Mouse (Mus musculus) kidney, postnatal 0 days (tissue): ENCODE data around the gene Scnn1a. TPM values are rescaled to one million over a fixed set of nuclear protein-coding genes. Genes with fewer than 3 reads are reported as not detected.

Source experiments
- ATAC-seq: fragments of 200-750 bp; cut with Nextera tagmentation; replicated peaks from 2 replicates; pipeline ENCODE4 v1.8.0; 2017; ENCODE audit warnings: low read depth, moderate number of reproducible peaks, moderate TSS enrichment, moderate library complexity; ENCODE audit not compliant: low FRiP score
- DNase-seq: peaks from one replicate; pipeline ENCODE4 v3.0.0-alpha.2; 2016; ENCODE audit warnings: low spot score
- H3K27ac ChIP-seq: fragments of 300-500 bp; sonication (generic); 2 replicates; pipeline ENCODE4 v1.5.1; 2014; ENCODE audit warnings: mild to moderate bottlenecking
- H3K27me3 ChIP-seq: fragments of 300-500 bp; sonication (generic); 2 replicates; pipeline ENCODE4 v1.6.1; 2014; ENCODE audit warnings: low read length, mixed read lengths; ENCODE audit not compliant: insufficient read depth
- H3K36me3 ChIP-seq: fragments of 300-500 bp; sonication (generic); 2 replicates; pipeline ENCODE4 v1.6.1; 2014; ENCODE audit warnings: low read length, mixed read lengths; ENCODE audit not compliant: insufficient read depth
- H3K4me1 ChIP-seq: fragments of 300-500 bp; sonication (generic); replicated peaks from 2 replicates; pipeline ENCODE4 v1.6.1; 2014; ENCODE audit warnings: antibody characterized with exemption, low read length, mixed read lengths; ENCODE audit not compliant: insufficient read depth
- H3K4me2 ChIP-seq: fragments of 300-500 bp; sonication (generic); 2 replicates; pipeline ENCODE4 v1.6.1; 2014; ENCODE audit warnings: mild to moderate bottlenecking, low read length, moderate library complexity, mixed read lengths
- H3K4me3 ChIP-seq: fragments of 300-500 bp; sonication (generic); replicated peaks from 2 replicates; pipeline ENCODE4 v1.5.1; 2014; ENCODE audit warnings: low read depth, low read length
- H3K9ac ChIP-seq: fragments of 300-500 bp; sonication (generic); 2 replicates; pipeline ENCODE4 v1.6.1; 2014; ENCODE audit warnings: low read depth, low read length
- H3K9me3 ChIP-seq: fragments of 300-500 bp; sonication (generic); replicated peaks from 2 replicates; pipeline ENCODE4 v1.6.1; 2016; ENCODE audit warnings: low read length, inconsistent platforms, mixed read lengths
- CTCF ChIP-seq: IDR thresholded peaks from 2 replicates; pipeline ENCODE4 v1.5.1; 2016; ENCODE audit warnings: antibody characterized with exemption, low read depth, mild to moderate bottlenecking, moderate library complexity
- WGBS: fragments of 180-500 bp; shearing (Covaris S2); extraction: QIAGEN DNeasy Blood & Tissue Kit; methylation state at CpG from one replicate; pipeline ENCODE4 v1.1.7; 2014; 5-methylcytosine and 5-hydroxymethylcytosine counted together
- polyA plus RNA-seq: library from polyadenylated mRNA; unstranded; fragments of >200 nt; fragmentation: Nextera tagmentation; extraction: Ambion mirVana; gene quantifications from 2 replicates; pipeline ENCODE4 v1.2.1, GENCODE M21; 2015

Scnn1a gene
- polyA plus RNA-seq, 1 experiment from 2014 or later: 19.9 TPM

DNA sequence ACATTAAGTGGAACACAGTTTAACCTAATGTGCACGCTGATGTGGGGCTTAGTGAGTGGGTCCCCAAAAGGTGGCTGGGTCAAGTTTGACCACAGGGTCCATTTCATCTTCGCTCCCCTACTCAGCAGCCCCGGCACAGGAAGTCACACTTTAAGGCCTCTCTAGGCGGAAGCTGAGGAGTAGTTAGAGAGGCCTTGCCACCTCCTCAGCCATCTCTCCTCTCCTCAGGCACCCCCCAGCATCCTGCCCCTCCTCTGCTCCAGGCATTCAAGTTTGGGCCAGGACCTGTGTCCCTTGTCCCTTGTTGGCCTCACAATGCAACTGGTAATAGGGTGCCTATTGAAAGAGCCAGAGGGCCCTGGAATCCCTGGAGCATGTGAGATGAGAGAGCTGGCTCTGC lies 33.2 kb downstream of the Scnn1a start:
- Histone ChIP-seq H3K27ac (peak overlapping the region; percentile 73), H3K9ac (0 out of 2 replicates have a peak overlapping the region, but pooled peaks have one; percentile 23), H3K4me1 (peaks cover 47% of the 10 kb centered on the region), H3K9me3 (no peaks in the 10 kb centered on the region), H3K4me3 (no peak overlapping the region), H3K36me3 (peaks cover 13% of the 10 kb centered on the region), H3K27me3 (no peaks in the 10 kb centered on the region), H3K4me2 (peak overlapping the region; percentile 49)
- DNase-seq: no peak
- no peak for TF ChIP-seq CTCF
- ATAC-seq: no peak
- WGBS: 50% methylated on average over 4 of the region's 4 CpGs

DNA sequence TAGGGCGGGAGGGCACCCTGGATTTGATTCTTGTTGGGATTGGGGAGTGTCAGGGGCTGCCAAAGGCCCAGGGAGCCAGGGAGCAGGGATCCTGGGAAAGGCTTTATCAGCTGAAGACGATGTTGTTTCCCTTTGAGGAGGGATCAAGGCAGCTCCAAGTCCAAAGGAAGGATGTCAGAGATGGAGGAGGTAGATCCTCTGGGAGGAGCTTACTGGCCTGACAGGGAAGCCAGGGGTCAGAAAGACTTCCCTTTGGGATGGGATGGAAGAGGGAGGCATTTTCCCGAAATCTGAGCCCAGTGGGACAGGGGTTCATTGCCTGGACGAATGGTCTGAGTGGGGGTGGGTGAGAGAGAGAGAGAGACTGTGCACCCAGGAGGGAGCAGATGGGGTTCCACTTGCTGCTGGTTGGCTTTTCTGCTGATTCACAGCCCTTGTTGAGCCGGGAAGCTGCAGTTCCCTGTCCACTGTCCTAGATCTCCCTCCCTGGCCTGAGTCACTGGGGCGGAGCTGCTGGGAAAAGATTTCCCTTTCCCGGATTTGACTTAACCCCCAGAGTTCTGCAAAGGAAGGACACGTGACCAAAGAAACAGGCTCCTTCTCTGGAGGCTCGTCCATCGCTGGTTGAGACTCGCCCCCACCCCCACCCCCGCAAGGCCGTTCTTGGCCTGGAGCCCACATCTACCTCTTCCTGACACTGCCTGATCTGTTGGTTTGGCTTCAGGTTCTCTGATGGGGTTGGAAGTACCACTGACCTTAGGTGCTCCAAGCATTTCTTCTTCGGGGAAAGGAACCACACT lies 34.1 kb downstream of the Scnn1a start:
- TF ChIP-seq CTCF: no peak
- WGBS: 7% methylated on average over 14 of the region's 14 CpGs
- Histone ChIP-seq H3K36me3 (peaks cover 21% of the 10 kb centered on the region), H3K4me1 (peaks cover 43% of the 10 kb centered on the region), H3K4me2 (peak overlapping the region; percentile 49), H3K9me3 (no peaks in the 10 kb centered on the region), H3K4me3 (no peak overlapping the region), H3K9ac (0 out of 2 replicates have a peak overlapping the region, but pooled peaks have one; percentile 23), H3K27me3 (no peaks in the 10 kb centered on the region), H3K27ac (peak overlapping the region; percentile 73)
- DNase-seq (peak; percentile 90), ATAC-seq (peak; percentile 60)

DNA sequence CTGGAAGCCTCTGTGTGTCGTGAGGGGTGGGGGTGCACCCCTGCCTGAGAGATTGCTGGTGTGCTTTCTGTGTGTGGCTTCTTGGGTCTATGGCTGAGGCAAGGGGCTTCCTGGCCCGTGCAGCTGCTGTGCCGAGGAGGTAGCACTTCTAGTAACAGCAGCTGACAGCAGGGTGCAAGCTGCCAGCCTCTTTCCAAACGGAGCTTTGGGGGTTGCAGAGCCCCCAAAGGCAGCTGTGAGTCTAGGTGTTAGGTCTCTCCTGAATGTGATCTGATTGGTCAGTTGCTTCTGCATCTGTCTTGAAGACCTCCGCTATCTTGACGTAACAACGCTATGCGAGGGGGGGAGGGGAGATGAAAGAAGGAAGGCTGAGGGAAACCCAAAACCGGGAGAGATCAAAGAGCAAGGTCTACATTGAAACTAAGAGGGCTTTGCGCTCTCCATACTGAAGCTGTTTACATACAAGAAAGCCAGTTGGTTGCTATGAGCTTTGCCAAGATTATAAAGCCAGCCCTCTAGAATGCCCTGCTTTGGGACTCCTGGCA lies 34.8 kb downstream of the Scnn1a start:
- Histone ChIP-seq H3K4me3 (no peak overlapping the region), H3K4me2 (peak overlapping the region; percentile 49), H3K27ac (peak overlapping the region; percentile 73), H3K36me3 (peaks cover 21% of the 10 kb centered on the region), H3K9ac (no peak overlapping the region), H3K4me1 (peaks cover 43% of the 10 kb centered on the region), H3K27me3 (no peaks in the 10 kb centered on the region), H3K9me3 (no peaks in the 10 kb centered on the region)
- DNase-seq (peak; percentile 51), ATAC-seq (no peak)
- WGBS: 10% methylated on average over 10 of the region's 10 CpGs
- TF ChIP-seq CTCF: no peak

DNA sequence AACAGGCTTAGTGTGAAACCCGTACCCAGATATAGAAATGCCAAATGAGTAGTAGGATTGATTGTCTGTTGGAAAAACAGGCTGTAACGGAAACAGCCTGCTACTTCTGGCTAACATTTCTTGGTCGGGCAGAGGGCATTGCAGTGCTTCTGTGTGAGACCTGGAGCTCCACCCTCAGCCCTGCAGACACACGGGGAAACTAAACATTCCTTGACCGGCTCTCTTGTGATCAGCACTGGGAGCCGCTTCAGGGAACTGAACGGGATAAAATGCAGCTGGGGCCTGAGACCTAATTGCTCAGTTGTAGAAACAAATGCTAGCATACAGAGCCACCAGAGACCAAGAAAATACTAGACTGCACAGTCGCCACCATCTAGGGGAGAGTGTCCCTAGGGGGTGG lies 35.8 kb downstream of the Scnn1a start:
- peaks cover 38% of the 10 kb centered on the region for H3K4me1 ChIP-seq
- H3K4me2 ChIP-seq: peak overlapping the region; percentile 10; the same call in 1 of the 2 replicates
- 0 out of 2 replicates have a peak overlapping the region, but pooled peaks have one; percentile 19 for H3K27ac ChIP-seq
- no peak overlapping the region for H3K9ac ChIP-seq
- H3K4me3 ChIP-seq: no peak overlapping the region
- no peak for TF ChIP-seq CTCF
- WGBS: 22% methylated on average over 8 of the region's 8 CpGs
- DNase-seq: peak; percentile 67
- no peaks in the 10 kb centered on the region for H3K9me3 ChIP-seq
- H3K36me3 ChIP-seq: peaks cover 25% of the 10 kb centered on the region
- no peaks in the 10 kb centered on the region for H3K27me3 ChIP-seq
- ATAC-seq: no peak

DNA sequence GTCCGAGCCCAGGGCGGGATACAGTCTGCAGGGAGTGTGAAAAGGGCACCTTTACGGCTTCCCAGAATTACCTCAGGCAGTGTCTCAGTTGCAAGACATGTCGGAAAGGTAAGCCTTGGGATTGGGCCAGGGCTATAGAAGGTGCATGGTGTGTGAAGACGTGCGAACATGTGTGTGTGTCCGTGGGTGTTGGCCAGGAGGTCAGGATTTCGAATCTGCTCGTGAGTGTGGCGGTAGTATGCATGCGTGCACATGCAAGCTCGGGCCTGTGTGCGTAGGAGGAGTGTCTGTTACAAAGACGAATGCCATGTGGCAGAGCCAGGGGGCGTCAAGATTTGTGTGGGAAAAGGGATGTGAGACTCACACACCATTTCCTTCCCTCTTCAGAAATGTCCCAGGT lies 36.9 kb downstream of the Scnn1a start:
- WGBS: 68% methylated on average over 15 of the region's 15 CpGs
- DNase-seq (no peak), ATAC-seq (no peak)
- TF ChIP-seq CTCF: no peak
- no peaks in the 10 kb centered on the region for H3K9me3 ChIP-seq
- H3K4me3 ChIP-seq: no peak overlapping the region
- H3K36me3 ChIP-seq: peaks cover 34% of the 10 kb centered on the region
- H3K27me3 ChIP-seq: no peaks in the 10 kb centered on the region
- no peak overlapping the region for H3K9ac ChIP-seq
- peaks cover 31% of the 10 kb centered on the region for H3K4me1 ChIP-seq
- no peak overlapping the region for H3K4me2 ChIP-seq
- H3K27ac ChIP-seq: no peak overlapping the region

DNA sequence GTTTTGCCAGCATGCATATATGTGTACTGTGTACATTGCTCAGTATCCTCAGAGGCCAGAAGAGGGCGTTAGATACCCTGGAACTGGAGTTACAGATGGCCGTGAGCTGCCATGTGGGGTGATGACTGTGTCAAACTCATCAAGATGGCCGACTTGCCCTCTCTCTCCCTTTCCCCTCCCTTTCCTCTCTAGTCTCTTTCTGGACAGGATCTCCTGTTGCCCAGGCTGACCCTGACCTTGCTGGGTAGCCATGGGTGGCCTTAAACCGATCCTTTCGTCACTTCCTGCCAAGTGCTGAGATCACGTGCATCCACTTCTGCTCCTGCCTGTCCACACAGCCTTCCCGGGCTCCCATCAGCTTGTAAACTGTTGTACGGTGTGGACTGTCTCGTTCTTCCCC lies 39.5 kb downstream of the Scnn1a start:
- peak; percentile 40 for TF ChIP-seq CTCF
- H3K9ac ChIP-seq: no peak overlapping the region
- peaks cover 38% of the 10 kb centered on the region for H3K36me3 ChIP-seq
- H3K27me3 ChIP-seq: no peaks in the 10 kb centered on the region
- H3K27ac ChIP-seq: no peak overlapping the region
- no peak overlapping the region for H3K4me3 ChIP-seq
- no peak for ATAC-seq
- WGBS: 37% methylated on average over 9 of the region's 9 CpGs
- H3K9me3 ChIP-seq: no peaks in the 10 kb centered on the region
- no peak overlapping the region for H3K4me2 ChIP-seq
- DNase-seq: peak; percentile 43
- H3K4me1 ChIP-seq: peaks cover 21% of the 10 kb centered on the region
